In genomic region chr7:19589207-19589606, GRCm38 (mm10) we compare ENCODE assay signal across 9 mouse cellular contexts. TPM values are rescaled to one million over a fixed set of nuclear protein-coding genes. Genes with fewer than 3 reads are reported as not detected.
A peak's percentile ranks its signal among the peaks of the same experiment; 100 is the strongest.
DNase-seq lines count a peak whose midpoint lies in the region; ATAC-seq and TF ChIP-seq lines count a peak whose summit lies in the region.
"Had no signal": no experiment of that assay in that cellular context is flagged by ENCODE, and none has a peak within 500 bp of the region (broad histone marks: within the 10 kb centered on the region; RNA-seq: fewer than 3 reads in every experiment).

No protein-coding gene starts in this region.

- no peaks in the 10 kb centered on the region for H3K9me3 ChIP-seq in kidney, embryonic 14.5 days (ENCODE audit: control insufficient read depth, low read length)
- H3K9me3 ChIP-seq in liver, embryonic 14.5 days (ENCODE audit: control insufficient read depth, low read length), result no peaks in the 10 kb centered on the region
- H3K9me3 ChIP-seq: heart, embryonic 15.5 days had no signal

- H3K4me2 ChIP-seq in kidney, embryonic 14.5 days (replicated peaks; ENCODE audit: low read depth, low read length), result no peak overlapping the region
- H3K4me2 ChIP-seq in liver, embryonic 14.5 days (ENCODE audit: low read depth), result no peak overlapping the region
- H3K4me2 ChIP-seq: heart, embryonic 15.5 days had no signal

- TF ChIP-seq EP300 in liver, embryonic 14.5 days (IDR thresholded peaks at IDR 0.05; ENCODE audit: low read depth), result no peak

- no peak overlapping the region for H3K9ac ChIP-seq in kidney, embryonic 14.5 days (ENCODE audit: low read depth, low read length)
- H3K9ac ChIP-seq in liver, embryonic 14.5 days (replicated peaks), result no peak overlapping the region
- H3K9ac ChIP-seq: heart, embryonic 15.5 days had no signal

- ATAC-seq in kidney, embryonic 14.5 days (ENCODE audit: low FRiP score, low TSS enrichment), result no peak
- no peak; the same call in 1 of the 2 replicates for ATAC-seq in liver, embryonic 14.5 days (ENCODE audit: insufficient read depth)

- no peaks in the 10 kb centered on the region for H3K27me3 ChIP-seq in kidney, embryonic 14.5 days (ENCODE audit: control insufficient read depth, insufficient read depth, low read length)
- H3K27me3 ChIP-seq in liver, embryonic 14.5 days (ENCODE audit: control insufficient read depth, insufficient read depth, low read length), result no peaks in the 10 kb centered on the region
- H3K27me3 ChIP-seq: heart, embryonic 15.5 days had no signal

- WGBS in kidney, embryonic 14.5 days, result 53% methylated on average over 3 of the region's 3 CpGs
- 23% methylated on average over 3 of the region's 3 CpGs for WGBS in liver, embryonic 14.5 days (ENCODE audit: insufficient replicate concordance)

- peak; percentile 54 to 72 for DNase-seq in adrenal gland, adult (ENCODE audit: inconsistent age in 2 of 2, low spot score in 1 of 2)
- no peak for DNase-seq in adrenal gland, postnatal 4 days (ENCODE audit: low spot score in 2 of 2)
- peak; percentile 58 for DNase-seq in kidney, adult 9 months
- peak; percentile 44 for DNase-seq in adrenal gland, adult 2 months
- DNase-seq in forelimb bud, embryonic 11.5 days (ENCODE audit: low read depth, low spot score), result peak; percentile 62
- peak in 2 of 3 experiments; percentile 54 to 56 for DNase-seq in liver, embryonic 14.5 days (ENCODE audit: low read depth in 3 of 3, low spot score in 3 of 3)
- DNase-seq in spleen, postnatal 10 days (ENCODE audit: low spot score in 2 of 2), result peak; percentile 57 to 83

- H3K4me1 ChIP-seq in kidney, embryonic 14.5 days (ENCODE audit: control insufficient read depth, insufficient read depth, low read length), result no peaks in the 10 kb centered on the region
- H3K4me1 ChIP-seq in liver, embryonic 14.5 days (replicated peaks; ENCODE audit: control insufficient read depth in 2 of 2, insufficient read depth in 2 of 2, low read length in 1 of 2), result peaks cover 7 to 15% of the 10 kb centered on the region in 2 experiments; a peak in 3 of 4 replicates

- peak; percentile 87 for TF ChIP-seq CTCF in liver, embryonic 14.5 days (IDR thresholded peaks at IDR 0.05; ENCODE audit: low read depth)

- no peak overlapping the region; the same call in 1 of the 2 replicates for H3K4me3 ChIP-seq in kidney, embryonic 14.5 days (ENCODE audit: low read length)
- no peak overlapping the region for H3K4me3 ChIP-seq in liver, embryonic 14.5 days (ENCODE audit: insufficient read depth in 1 of 2, low read depth in 2 of 2, low read length in 2 of 2)
- H3K4me3 ChIP-seq: heart, embryonic 15.5 days had no signal

- no peak overlapping the region for H3K27ac ChIP-seq in kidney, embryonic 14.5 days (ENCODE audit: low read depth, low read length)
- no peak overlapping the region for H3K27ac ChIP-seq in liver, embryonic 14.5 days
- H3K27ac ChIP-seq: heart, embryonic 15.5 days had no signal

- peaks cover 100% of the 10 kb centered on the region for H3K36me3 ChIP-seq in kidney, embryonic 14.5 days (ENCODE audit: control insufficient read depth, insufficient read depth, low read length)
- peaks cover 53% of the 10 kb centered on the region for H3K36me3 ChIP-seq in liver, embryonic 14.5 days (replicated peaks; ENCODE audit: control insufficient read depth, insufficient read depth, low read depth)

RNA-seq across cellular contexts. Expression of gene Gemin7, which starts 11.8 kb away (rescaled TPM):
- total RNA-seq in adrenal gland, postnatal 4 days (2021), result 10 to 100 TPM; 67.0 to 68.8 TPM
- 168 and 179 TPM in 2 replicates for polyA plus RNA-seq in kidney, embryonic 14.5 days (2014; fragmentation: Nextera tagmentation; extraction: Ambion mirVana)
- total RNA-seq in adrenal gland, adult 2 months (2021), result 10 to 100 TPM; 83.8 to 84.2 TPM
- polyA plus RNA-seq in adrenal gland, adult 2 months (2012; rRNA removed), result 177 and 183 TPM in 2 replicates
- polyA plus RNA-seq in liver, embryonic 14.5 days (2012; rRNA removed), result 34.8 and 39.6 TPM in 2 replicates
- polyA plus RNA-seq in liver, embryonic 14.5 days (2014; fragmentation: Nextera tagmentation; extraction: Ambion mirVana), result 83.1 and 91.6 TPM in 2 replicates

RNA-seq across cellular contexts. Expression of gene Zfp296, which starts 12.1 kb away (rescaled TPM):
- under 1 TPM; 0.25 to 0.39 TPM for total RNA-seq in adrenal gland, postnatal 4 days (2021)
- 0.33 and 0.68 TPM in 2 replicates for polyA plus RNA-seq in kidney, embryonic 14.5 days (2014; fragmentation: Nextera tagmentation; extraction: Ambion mirVana)
- total RNA-seq in adrenal gland, adult 2 months (2021), result under 1 TPM; 0.69 to 0.98 TPM
- 3.1 and 3.4 TPM in 2 replicates for polyA plus RNA-seq in adrenal gland, adult 2 months (2012; rRNA removed)
- 0.66 and 0.96 TPM in 2 replicates for polyA plus RNA-seq in liver, embryonic 14.5 days (2012; rRNA removed)
- polyA plus RNA-seq in liver, embryonic 14.5 days (2014; fragmentation: Nextera tagmentation; extraction: Ambion mirVana), result 0.38 and 0.41 TPM in 2 replicates

RNA-seq across cellular contexts. Expression of gene Clasrp, which starts 15.1 kb away (rescaled TPM):
- total RNA-seq in adrenal gland, postnatal 4 days (2021), result 10 to 100 TPM; 74.3 to 79.6 TPM
- polyA plus RNA-seq in kidney, embryonic 14.5 days (2014; fragmentation: Nextera tagmentation; extraction: Ambion mirVana), result 44.3 and 48.4 TPM in 2 replicates
- total RNA-seq in adrenal gland, adult 2 months (2021), result 10 to 100 TPM; 34.4 to 37.3 TPM
- 280 and 380 TPM in 2 replicates for polyA plus RNA-seq in adrenal gland, adult 2 months (2012; rRNA removed)
- 21.3 and 23.3 TPM in 2 replicates for polyA plus RNA-seq in liver, embryonic 14.5 days (2012; rRNA removed)
- 7.5 and 8.6 TPM in 2 replicates for polyA plus RNA-seq in liver, embryonic 14.5 days (2014; fragmentation: Nextera tagmentation; extraction: Ambion mirVana)

RNA-seq across cellular contexts. Expression of gene Ppp1r37, which starts 26.3 kb away (rescaled TPM):
- total RNA-seq in adrenal gland, postnatal 4 days (2021), result 10 to 100 TPM; 66.7 to 67.1 TPM
- 6.5 and 23.0 TPM in 2 replicates for polyA plus RNA-seq in kidney, embryonic 14.5 days (2014; fragmentation: Nextera tagmentation; extraction: Ambion mirVana)
- total RNA-seq in adrenal gland, adult 2 months (2021), result 10 to 100 TPM; 68.3 to 70.8 TPM
- 159 and 163 TPM in 2 replicates for polyA plus RNA-seq in adrenal gland, adult 2 months (2012; rRNA removed)
- 21.8 and 27.0 TPM in 2 replicates for polyA plus RNA-seq in liver, embryonic 14.5 days (2012; rRNA removed)
- polyA plus RNA-seq in liver, embryonic 14.5 days (2014; fragmentation: Nextera tagmentation; extraction: Ambion mirVana), result 1.5 and 2.0 TPM in 2 replicates

RNA-seq across cellular contexts. Expression of gene Relb, which starts 40.0 kb away (rescaled TPM):
- 10 to 100 TPM; 22.3 to 23.8 TPM for total RNA-seq in adrenal gland, postnatal 4 days (2021)
- 7.3 and 9.3 TPM in 2 replicates for polyA plus RNA-seq in kidney, embryonic 14.5 days (2014; fragmentation: Nextera tagmentation; extraction: Ambion mirVana)
- 10 to 100 TPM; 26.5 to 33.9 TPM for total RNA-seq in adrenal gland, adult 2 months (2021)
- 79.2 and 85.8 TPM in 2 replicates for polyA plus RNA-seq in adrenal gland, adult 2 months (2012; rRNA removed)
- 1.0 and 1.1 TPM in 2 replicates for polyA plus RNA-seq in liver, embryonic 14.5 days (2012; rRNA removed)
- 0.89 and 1.2 TPM in 2 replicates for polyA plus RNA-seq in liver, embryonic 14.5 days (2014; fragmentation: Nextera tagmentation; extraction: Ambion mirVana)

Comparison
In these comparisons a context has a peak if more than half of its experiments do, and no peak if none do; other contexts are left out.
1. DNase-seq: peak in adrenal gland, adult (2 of 2), kidney, adult 9 months (single experiment), adrenal gland, adult 2 months (single experiment), forelimb bud, embryonic 11.5 days (single experiment), liver, embryonic 14.5 days (2 of 3) and spleen, postnatal 10 days (2 of 2); none in adrenal gland, postnatal 4 days (0 of 2).